Mouse (Mus musculus) frontal cortex, postnatal 10 days (tissue): ENCODE data around the gene Olfr569.

ENCODE experiments used
- DNase-seq, 2 experiments: peaks; one replicate each; pipeline ENCODE4 v3.0.0; 2022; ENCODE audit warnings: low spot score in 2 of 2, mixed read lengths in 1 of 2

Gene Olfr569

DNA sequence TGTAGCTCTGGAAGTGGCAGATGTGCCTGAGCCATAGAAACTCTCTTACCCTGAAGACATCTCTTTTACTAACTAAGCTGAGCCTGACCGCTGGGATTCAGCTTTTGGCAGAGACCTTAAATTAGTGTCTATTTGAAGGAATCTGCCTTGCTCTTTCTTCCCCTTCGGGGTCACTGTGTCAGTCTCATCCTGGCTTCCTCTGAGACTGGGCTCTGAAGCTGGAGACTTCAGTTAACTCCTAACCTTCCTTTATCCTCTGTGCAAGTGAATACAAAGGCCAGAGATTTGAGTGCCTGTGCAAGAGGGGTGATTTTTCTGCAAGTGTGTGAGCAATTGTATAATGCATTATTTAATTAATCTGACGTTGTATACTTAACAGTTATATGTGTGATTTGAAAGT is at the start of gene Olfr569:
Gene Olfr569, minus strand, starts transcription at position 101 of the 400 bp plus-strand sequence.
- DNase-seq: no peak

GRCm38 (mm10) chr7:102927105-102927504 is 36.4 kb upstream of the Olfr569 start:
- no peak for DNase-seq

DNA sequence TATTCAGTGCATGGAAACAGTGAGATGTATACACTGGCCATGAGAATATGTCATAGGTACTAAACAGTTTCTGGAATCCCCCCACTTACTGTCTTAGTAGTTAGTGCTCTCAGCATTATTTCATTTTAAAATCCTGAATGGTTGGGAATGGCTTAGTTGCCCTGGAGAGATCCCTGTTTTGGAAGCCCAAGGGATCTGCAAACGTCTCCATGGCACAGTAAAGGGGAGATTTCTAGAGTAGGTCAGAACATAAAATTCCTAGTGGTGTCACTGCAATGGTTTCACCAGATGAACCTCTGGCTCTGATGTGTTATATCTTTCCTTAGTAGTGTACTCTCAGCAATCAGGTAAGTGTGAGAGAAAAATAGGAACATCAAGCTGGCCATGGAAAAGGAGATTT is 33.4 kb upstream of the Olfr569 start, which contains the start of gene Olfr572:
Gene Olfr572, plus strand, starts transcription at position 301 of the 400 bp plus-strand sequence.
- DNase-seq: no peak

DNA sequence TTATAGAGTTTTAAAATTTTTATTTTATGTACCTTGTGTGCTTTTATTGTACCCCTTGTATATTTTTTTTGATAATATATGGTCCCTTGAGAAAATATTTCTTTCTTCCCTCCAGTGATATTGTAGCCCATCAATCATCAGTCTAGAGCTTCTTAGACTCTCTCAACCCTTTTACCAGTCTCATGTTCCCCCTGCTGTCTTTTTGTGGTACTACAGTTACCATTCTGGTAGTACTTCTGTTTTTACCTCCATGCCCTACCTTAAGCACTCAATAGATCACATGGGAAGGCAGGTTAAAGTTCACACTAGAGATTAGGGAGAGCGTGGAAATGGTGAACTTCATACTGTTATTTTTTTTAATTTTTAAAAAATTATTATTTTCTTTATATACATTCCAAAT is 28.9 kb upstream of the Olfr569 start:
- DNase-seq: no peak

- DNase-seq: no peak
These were observed 26.6 kb upstream of the Olfr569 start, which contains the start of gene Olfr571 for GRCm38 (mm10) chr7:102917032-102917875. Gene Olfr571 (minus strand): TSS chr7:102917536.

DNA sequence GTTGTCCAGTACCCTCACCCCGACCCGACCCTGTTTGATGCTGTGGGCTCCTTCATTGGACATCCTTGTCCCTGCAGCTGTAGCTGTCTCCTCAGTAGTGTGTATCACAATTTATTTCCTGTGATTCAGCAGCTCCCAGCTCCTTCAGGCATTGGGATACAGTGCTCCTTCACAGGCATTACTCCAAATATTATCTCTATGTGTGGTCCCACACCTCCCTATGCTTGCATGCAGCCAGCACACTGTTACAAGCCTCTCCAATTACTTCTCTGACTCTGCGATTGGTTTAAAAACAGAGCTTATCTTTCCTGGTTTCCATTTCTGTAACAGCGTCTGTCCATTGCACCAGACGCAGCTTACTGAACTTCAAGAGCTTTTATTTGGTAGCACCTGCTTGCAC is 25.7 kb upstream of the Olfr569 start:
- DNase-seq: no peak

- DNase-seq: no peak
These were observed 24.6 kb upstream of the Olfr569 start for GRCm38 (mm10) chr7:102915261-102915660.

DNA sequence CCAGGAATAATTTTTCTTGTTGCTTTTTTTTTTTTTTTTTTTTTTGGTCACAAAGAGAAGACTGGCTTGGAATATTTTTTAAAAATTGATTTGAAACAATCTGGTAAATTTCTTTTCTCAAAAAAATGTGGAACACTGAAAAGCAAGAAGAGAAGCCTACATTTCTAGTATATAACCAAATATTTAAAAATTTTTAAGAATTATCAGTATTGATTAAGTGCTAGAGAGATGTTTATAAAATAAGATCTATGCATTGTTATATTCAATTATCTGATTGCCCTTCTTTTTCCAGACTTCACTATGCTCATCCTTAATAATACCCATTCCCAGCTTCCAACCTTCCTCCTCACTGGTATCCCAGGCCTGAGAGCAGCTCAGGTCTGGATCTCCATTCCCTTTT is 13.9 kb downstream of the Olfr569 start, which contains the start of gene Olfr568:
Gene Olfr568, plus strand, starts transcription at position 301 of the 400 bp plus-strand sequence.
- DNase-seq: no peak

DNA sequence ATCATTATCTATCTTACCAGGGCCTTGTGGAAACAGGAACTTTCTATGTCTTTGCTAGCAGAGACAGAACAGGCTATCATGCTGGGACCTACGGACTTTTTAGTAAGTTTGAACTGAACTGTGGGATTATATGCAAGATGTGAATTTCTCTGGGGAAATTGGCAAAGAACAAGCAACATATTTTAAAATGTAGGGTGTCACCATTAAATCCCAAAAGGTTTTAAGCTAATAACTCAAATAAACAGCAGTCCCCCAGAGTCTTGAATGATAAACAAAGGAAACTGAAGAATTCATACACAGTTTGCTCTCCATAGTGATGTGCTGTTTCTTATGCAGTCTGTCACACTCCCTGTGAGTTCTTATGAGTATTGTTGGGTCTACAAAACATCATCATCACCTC is 32.0 kb downstream of the Olfr569 start, which contains the start of gene Olfr566:
Gene Olfr566, minus strand, starts transcription at position 101 of the 400 bp plus-strand sequence.
- no peak for DNase-seq

- DNase-seq: no peak
These were observed 34.9 kb downstream of the Olfr569 start for GRCm38 (mm10) chr7:102855807-102856206.
